Mouse (Mus musculus): ENCODE results near the gene St8sia1. TPM values are rescaled to one million over a fixed set of nuclear protein-coding genes. Genes with fewer than 3 reads are reported as not detected.

The St8sia1 gene
- polyA plus RNA-seq, 1 experiment, result not detected

DNA sequence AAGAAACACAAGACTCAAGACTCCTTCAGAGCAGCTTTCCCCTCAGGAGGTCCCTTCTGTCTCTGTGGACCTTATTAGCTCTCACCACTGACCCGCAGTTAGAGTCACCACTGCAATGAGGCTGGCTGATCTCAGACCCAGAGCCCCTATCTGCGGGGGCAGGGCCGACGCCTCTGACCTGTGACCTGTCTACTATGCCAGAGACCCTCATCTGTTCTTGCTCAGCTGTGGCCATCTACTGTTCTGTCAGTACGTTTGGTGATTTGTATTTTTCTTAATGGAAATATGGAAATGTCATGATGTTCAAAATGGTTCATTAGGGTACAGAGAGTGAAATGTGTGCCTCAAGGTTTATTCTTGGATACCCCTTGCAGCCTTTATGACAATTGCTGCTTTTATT lies 114.9 kb downstream of the St8sia1 start:
- H3K36me3 ChIP-seq (ENCODE audit: control insufficient read depth), result no peaks in the 10 kb centered on the region
- H3K4me3 ChIP-seq (replicated peaks), result no peak overlapping the region
- no peaks in the 10 kb centered on the region for H3K27me3 ChIP-seq (ENCODE audit: control insufficient read depth)
- no peaks in the 10 kb centered on the region for H3K4me1 ChIP-seq (ENCODE audit: control insufficient read depth)
- no peaks in the 10 kb centered on the region for H3K9me3 ChIP-seq (ENCODE audit: control insufficient read depth, low read length)
- TF ChIP-seq GATA1 (IDR thresholded peaks at IDR 0.05; ENCODE audit: low read length) (no peak), TAL1 (IDR thresholded peaks at IDR 0.05; ENCODE audit: low read length) (no peak)

- Histone ChIP-seq H3K36me3 (ENCODE audit: control insufficient read depth) (no peaks in the 10 kb centered on the region), H3K4me3 (replicated peaks) (no peak overlapping the region), H3K9me3 (ENCODE audit: control insufficient read depth, low read length) (no peaks in the 10 kb centered on the region), H3K27me3 (ENCODE audit: control insufficient read depth) (no peaks in the 10 kb centered on the region), H3K4me1 (ENCODE audit: control insufficient read depth) (no peaks in the 10 kb centered on the region)
- TF ChIP-seq TAL1 (IDR thresholded peaks at IDR 0.05; ENCODE audit: low read length) (no peak), GATA1 (IDR thresholded peaks at IDR 0.05; ENCODE audit: low read length) (no peak)
Measured at GRCm38 (mm10) chr6:142847914-142848674, 116.2 kb downstream of the St8sia1 start.

DNA sequence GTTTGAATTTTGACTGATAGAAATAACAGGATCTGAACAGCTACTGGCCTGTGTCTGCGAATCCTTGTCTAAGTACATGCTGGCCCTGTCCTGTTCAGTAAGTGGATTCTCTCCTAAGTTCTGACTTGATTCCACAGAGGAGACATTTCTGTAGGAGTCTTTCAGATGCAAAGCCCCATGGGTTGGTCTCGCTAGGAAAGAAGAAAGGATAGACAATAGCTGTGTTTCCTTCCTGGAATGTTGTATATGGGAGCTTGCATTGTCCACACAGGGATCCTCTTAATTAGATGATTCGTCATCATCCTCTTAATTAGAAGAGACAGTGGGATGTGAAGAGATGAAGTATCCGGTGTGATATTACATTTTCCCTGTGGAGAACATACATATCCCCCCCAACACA lies 117.4 kb downstream of the St8sia1 start:
- Histone ChIP-seq H3K36me3 (ENCODE audit: control insufficient read depth) (no peaks in the 10 kb centered on the region), H3K9me3 (ENCODE audit: control insufficient read depth, low read length) (no peaks in the 10 kb centered on the region), H3K27me3 (ENCODE audit: control insufficient read depth) (no peaks in the 10 kb centered on the region), H3K4me1 (ENCODE audit: control insufficient read depth) (no peaks in the 10 kb centered on the region), H3K4me3 (replicated peaks) (no peak overlapping the region)
- TF ChIP-seq TAL1 (IDR thresholded peaks at IDR 0.05; ENCODE audit: low read length) (no peak), GATA1 (IDR thresholded peaks at IDR 0.05; ENCODE audit: low read length) (no peak)

GRCm38 (mm10) chr6:142845066-142845465 lies 119.2 kb downstream of the St8sia1 start:
- no peaks in the 10 kb centered on the region for H3K36me3 ChIP-seq (ENCODE audit: control insufficient read depth)
- H3K4me3 ChIP-seq (replicated peaks), result no peak overlapping the region
- TF ChIP-seq TAL1 (IDR thresholded peaks at IDR 0.05; ENCODE audit: low read length) (no peak), GATA1 (IDR thresholded peaks at IDR 0.05; ENCODE audit: low read length) (no peak)
- H3K9me3 ChIP-seq (ENCODE audit: control insufficient read depth, low read length), result no peaks in the 10 kb centered on the region
- H3K27me3 ChIP-seq (ENCODE audit: control insufficient read depth), result no peaks in the 10 kb centered on the region
- no peaks in the 10 kb centered on the region for H3K4me1 ChIP-seq (ENCODE audit: control insufficient read depth)

- H3K27me3 ChIP-seq (ENCODE audit: control insufficient read depth), result no peaks in the 10 kb centered on the region
- no peaks in the 10 kb centered on the region for H3K4me1 ChIP-seq (ENCODE audit: control insufficient read depth)
- TF ChIP-seq GATA1 (IDR thresholded peaks at IDR 0.05; ENCODE audit: low read length) (no peak), TAL1 (IDR thresholded peaks at IDR 0.05; ENCODE audit: low read length) (no peak)
- no peak overlapping the region for H3K4me3 ChIP-seq (replicated peaks)
- H3K9me3 ChIP-seq (ENCODE audit: control insufficient read depth, low read length), result no peaks in the 10 kb centered on the region
- no peaks in the 10 kb centered on the region for H3K36me3 ChIP-seq (ENCODE audit: control insufficient read depth)
Measured at GRCm38 (mm10) chr6:142844061-142844460, 120.2 kb downstream of the St8sia1 start.

DNA sequence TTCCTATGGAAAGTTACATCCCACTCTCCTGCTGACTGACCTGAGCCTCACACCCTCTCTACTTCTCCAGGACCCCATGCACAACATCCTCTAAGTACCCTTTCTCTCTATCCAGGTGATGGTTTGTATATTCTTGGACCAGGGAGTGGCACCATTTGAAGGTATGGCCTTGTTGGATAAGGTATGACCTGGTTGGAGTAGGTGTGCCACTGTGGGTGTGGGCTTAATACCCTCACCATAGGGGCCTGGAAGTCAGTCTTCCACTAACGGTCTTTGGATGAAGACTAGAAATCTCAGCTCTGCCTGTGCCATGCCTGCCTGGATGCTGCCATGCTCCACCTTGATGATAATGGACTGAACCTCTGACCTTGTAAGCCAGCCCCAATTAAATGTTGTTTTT lies 125.8 kb downstream of the St8sia1 start:
- Histone ChIP-seq H3K27me3 (ENCODE audit: control insufficient read depth) (no peaks in the 10 kb centered on the region), H3K9me3 (ENCODE audit: control insufficient read depth, low read length) (no peaks in the 10 kb centered on the region), H3K4me1 (ENCODE audit: control insufficient read depth) (no peaks in the 10 kb centered on the region), H3K36me3 (ENCODE audit: control insufficient read depth) (no peaks in the 10 kb centered on the region), H3K4me3 (replicated peaks) (no peak overlapping the region)
- TF ChIP-seq GATA1 (IDR thresholded peaks at IDR 0.05; ENCODE audit: low read length) (no peak), TAL1 (IDR thresholded peaks at IDR 0.05; ENCODE audit: low read length) (no peak)

DNA sequence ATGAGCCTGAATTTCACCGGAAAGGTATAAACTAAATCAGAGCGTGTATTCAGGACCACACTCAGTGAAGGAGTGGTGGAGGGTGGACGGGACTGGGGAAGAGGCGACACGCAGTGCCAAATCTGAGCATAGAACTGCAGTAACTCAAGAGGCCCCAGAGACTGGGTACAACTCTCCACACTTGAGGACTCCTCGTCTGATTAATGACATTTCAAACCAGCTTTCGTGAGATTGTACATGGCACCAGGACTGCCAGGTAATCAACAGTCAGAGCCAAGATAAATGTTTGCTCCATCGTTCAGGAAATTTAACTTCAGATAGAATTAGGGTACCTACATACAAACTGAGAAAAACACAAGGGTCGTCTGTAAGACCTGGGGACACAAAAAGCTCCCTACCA lies 126.9 kb downstream of the St8sia1 start:
- H3K4me3 ChIP-seq (replicated peaks), result no peak overlapping the region
- no peaks in the 10 kb centered on the region for H3K36me3 ChIP-seq (ENCODE audit: control insufficient read depth)
- no peaks in the 10 kb centered on the region for H3K4me1 ChIP-seq (ENCODE audit: control insufficient read depth)
- H3K27me3 ChIP-seq (ENCODE audit: control insufficient read depth), result no peaks in the 10 kb centered on the region
- TF ChIP-seq TAL1 (IDR thresholded peaks at IDR 0.05; ENCODE audit: low read length), result no peak
- TF ChIP-seq GATA1 (IDR thresholded peaks at IDR 0.05; ENCODE audit: low read length), result no peak
- H3K9me3 ChIP-seq (ENCODE audit: control insufficient read depth, low read length), result no peaks in the 10 kb centered on the region

GRCm38 (mm10) chr6:142835726-142836125 lies 128.5 kb downstream of the St8sia1 start:
- TF ChIP-seq GATA1 (IDR thresholded peaks at IDR 0.05; ENCODE audit: low read length) (no peak), TAL1 (IDR thresholded peaks at IDR 0.05; ENCODE audit: low read length) (no peak)
- H3K9me3 ChIP-seq (ENCODE audit: control insufficient read depth, low read length), result no peaks in the 10 kb centered on the region
- no peaks in the 10 kb centered on the region; the same call in 1 of the 2 replicates for H3K27me3 ChIP-seq (ENCODE audit: control insufficient read depth)
- no peak overlapping the region for H3K4me3 ChIP-seq (replicated peaks)
- H3K36me3 ChIP-seq (ENCODE audit: control insufficient read depth), result no peaks in the 10 kb centered on the region
- H3K4me1 ChIP-seq (ENCODE audit: control insufficient read depth), result peaks cover 9% of the 10 kb centered on the region

DNA sequence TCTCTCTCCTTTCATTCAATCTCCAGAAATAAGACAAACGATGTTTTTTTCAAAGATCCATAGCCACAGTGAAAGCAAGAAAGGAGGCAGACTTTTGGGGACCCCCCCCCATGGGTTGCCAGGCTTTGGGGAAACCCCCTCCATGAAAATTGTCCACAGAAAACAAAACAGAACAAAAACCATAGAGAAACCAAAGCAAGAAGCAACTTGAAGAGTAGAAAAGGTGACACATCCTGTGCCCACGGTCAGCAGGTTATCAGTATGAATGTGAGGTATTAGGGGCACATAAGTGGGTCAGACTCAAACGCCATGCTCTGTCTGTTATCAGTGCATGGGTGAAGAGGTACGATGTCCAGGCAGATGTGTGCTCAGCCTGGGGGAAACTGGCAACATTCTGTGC lies 129.3 kb downstream of the St8sia1 start:
- peaks cover 10% of the 10 kb centered on the region for H3K4me1 ChIP-seq (ENCODE audit: control insufficient read depth)
- H3K9me3 ChIP-seq (ENCODE audit: control insufficient read depth, low read length), result no peaks in the 10 kb centered on the region
- peaks cover under 1% of the 10 kb centered on the region for H3K27me3 ChIP-seq (ENCODE audit: control insufficient read depth)
- no peaks in the 10 kb centered on the region for H3K36me3 ChIP-seq (ENCODE audit: control insufficient read depth)
- TF ChIP-seq GATA1 (IDR thresholded peaks at IDR 0.05; ENCODE audit: low read length) (no peak), TAL1 (IDR thresholded peaks at IDR 0.05; ENCODE audit: low read length) (no peak)
- H3K4me3 ChIP-seq (replicated peaks), result no peak overlapping the region

DNA sequence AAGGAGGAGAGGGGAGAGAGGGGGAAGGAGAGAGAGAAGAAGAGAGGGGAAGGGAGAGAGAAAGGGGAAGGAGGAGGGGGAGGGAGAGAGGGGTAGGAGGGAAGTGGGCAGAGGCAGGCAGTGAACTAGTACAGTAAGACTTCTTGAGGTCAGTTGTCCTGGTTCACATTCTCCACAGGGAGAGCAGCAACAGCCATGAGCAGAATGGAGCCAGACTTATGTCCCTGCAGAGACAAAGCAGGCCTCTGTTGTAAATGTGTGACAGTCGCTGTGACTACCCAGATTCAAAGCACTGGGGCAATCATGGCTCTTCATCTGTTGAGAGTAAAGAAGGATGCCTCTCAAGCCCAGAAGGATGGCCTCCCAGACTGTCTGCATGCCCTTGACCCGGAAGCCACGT lies 132.5 kb downstream of the St8sia1 start:
- TF ChIP-seq TAL1 (IDR thresholded peaks at IDR 0.05; ENCODE audit: low read length), result no peak
- no peak for TF ChIP-seq GATA1 (IDR thresholded peaks at IDR 0.05; ENCODE audit: low read length)
- H3K4me1 ChIP-seq (ENCODE audit: control insufficient read depth), result peaks cover 10% of the 10 kb centered on the region
- no peaks in the 10 kb centered on the region for H3K9me3 ChIP-seq (ENCODE audit: control insufficient read depth, low read length)
- H3K36me3 ChIP-seq (ENCODE audit: control insufficient read depth), result no peaks in the 10 kb centered on the region
- peaks cover 3% of the 10 kb centered on the region for H3K27me3 ChIP-seq (ENCODE audit: control insufficient read depth)
- H3K4me3 ChIP-seq (replicated peaks), result no peak overlapping the region
